Mouse (Mus musculus): ENCODE measurements around the gene Zbtb3. TPM values are rescaled to one million over a fixed set of nuclear protein-coding genes. Genes with fewer than 3 reads are reported as not detected.
"Not testable (repeated sequence)": the region's sequence is repeated elsewhere in the genome, so short reads cannot be mapped to it uniquely, and the experiment has no call there.

Zbtb3 gene
- total RNA-seq, 2 experiments from 2014 or later = 0.82 to 1.1 TPM

- no peak for DNase-seq
- TF ChIP-seq CTCF (IDR thresholded peaks at IDR 0.05) = no peak
- H3K4me3 ChIP-seq = no peak overlapping the region
- intact Hi-C loops (cut with DNase I) = no loop called here
- no peak overlapping the region for H3K27ac ChIP-seq
Measured at GRCm38 (mm10) chr19:8815812-8816211, 13.5 kb downstream of the Zbtb3 start.

GRCm38 (mm10) chr19:8817001-8817400, 14.6 kb downstream of the Zbtb3 start:
- TF ChIP-seq CTCF (IDR thresholded peaks at IDR 0.05) = no peak
- intact Hi-C loops (cut with DNase I) = no loop called here
- DNase-seq = no peak
- Histone ChIP-seq H3K4me3 (no peak overlapping the region), H3K27ac (no peak overlapping the region)

- no peak for DNase-seq
- TF ChIP-seq CTCF (IDR thresholded peaks at IDR 0.05) = no peak
- Histone ChIP-seq H3K4me3 (peak overlapping the region; percentile 86), H3K27ac (peak overlapping the region; percentile 100)
- intact Hi-C loops (cut with DNase I) = loop anchor here (2.0 kb wide), 2 partner anchors 16 to 96 kb away; partner anchors contain the start of genes Slc3a2 and Zbtb3
Measured at GRCm38 (mm10) chr19:8818301-8818798, 16.0 kb downstream of the Zbtb3 start.

- no peak for TF ChIP-seq CTCF (IDR thresholded peaks at IDR 0.05)
- H3K4me3 ChIP-seq = peak within 1 kb of the TSS; percentile 86
- intact Hi-C loops (cut with DNase I) = loop anchor here (2.0 kb wide), 2 partner anchors 16 to 96 kb away; partner anchors contain the start of genes Slc3a2 and Zbtb3
- DNase-seq = peak; percentile 97
- peak within 1 kb of the TSS; percentile 100 for H3K27ac ChIP-seq
Measured at GRCm38 (mm10) chr19:8818801-8819595, 16.6 kb downstream of the Zbtb3 start, which contains the start of gene Ttc9c. TSS of gene Ttc9c (minus strand) at chr19:8819333.

- TF ChIP-seq CTCF (IDR thresholded peaks at IDR 0.05) = no peak
- Histone ChIP-seq H3K27ac (peak within 1 kb of the TSS; percentile 100), H3K4me3 (peak within 1 kb of the TSS; percentile 86)
- intact Hi-C loops (cut with DNase I) = loop anchor here (2.0 kb wide), 2 partner anchors 17 to 97 kb away; partner anchors contain the start of genes Slc3a2 and Zbtb3
- DNase-seq = peak; percentile 99
Measured at GRCm38 (mm10) chr19:8819596-8820423, 17.5 kb downstream of the Zbtb3 start, which contains the start of gene Hnrnpul2. TSS of gene Hnrnpul2 (plus strand) at chr19:8820010.

- Histone ChIP-seq H3K27ac (peak overlapping the region; percentile 100), H3K4me3 (peak overlapping the region; percentile 86)
- TF ChIP-seq CTCF (IDR thresholded peaks at IDR 0.05) = no peak
- DNase-seq = no peak
- intact Hi-C loops (cut with DNase I) = no loop called here
Measured at GRCm38 (mm10) chr19:8820424-8820956, 18.1 kb downstream of the Zbtb3 start.

- intact Hi-C loops (cut with DNase I) = no loop called here
Measured at GRCm38 (mm10) chr19:8821146-8821545, 18.8 kb downstream of the Zbtb3 start.

GRCm38 (mm10) chr19:8822696-8823095, 20.3 kb downstream of the Zbtb3 start:
- TF ChIP-seq CTCF (IDR thresholded peaks at IDR 0.05) = no peak
- H3K4me3 ChIP-seq = peak overlapping the region; percentile 86
- no peak for DNase-seq
- no peak overlapping the region for H3K27ac ChIP-seq
- intact Hi-C loops (cut with DNase I) = no loop called here

More at GRCm38 (mm10) chr19:8821146-8821545, 18.8 kb downstream of the Zbtb3 start:
- peak overlapping the region; percentile 100 for H3K27ac ChIP-seq
- peak overlapping the region; percentile 86 for H3K4me3 ChIP-seq
- no peak for TF ChIP-seq CTCF (IDR thresholded peaks at IDR 0.05)
- DNase-seq = no peak

- intact Hi-C loops (cut with DNase I) = no loop called here
- no peak within 1 kb of the TSS for H3K27ac ChIP-seq
- no peak for DNase-seq
- no peak for TF ChIP-seq CTCF (IDR thresholded peaks at IDR 0.05)
- no peak within 1 kb of the TSS for H3K4me3 ChIP-seq
Measured at GRCm38 (mm10) chr19:8829660-8830059, 27.3 kb downstream of the Zbtb3 start, which contains the start of gene AC129217.1. TSS of gene AC129217.1 (plus strand) at chr19:8829773.

- Histone ChIP-seq H3K27ac (no peak overlapping the region), H3K4me3 (no peak overlapping the region)
- DNase-seq = no peak
- intact Hi-C loops (cut with DNase I) = no loop called here
- no peak for TF ChIP-seq CTCF (IDR thresholded peaks at IDR 0.05)
Measured at GRCm38 (mm10) chr19:8830664-8831063, 28.3 kb downstream of the Zbtb3 start.

- intact Hi-C loops (cut with DNase I) = no loop called here
- no peak for DNase-seq
- no peak for TF ChIP-seq CTCF (IDR thresholded peaks at IDR 0.05)
- no peak overlapping the region for H3K4me3 ChIP-seq
- H3K27ac ChIP-seq = no peak overlapping the region
Measured at GRCm38 (mm10) chr19:8831262-8831661, 28.9 kb downstream of the Zbtb3 start.

- H3K27ac ChIP-seq = no peak overlapping the region
- intact Hi-C loops (cut with DNase I) = no loop called here
Measured at GRCm38 (mm10) chr19:8832971-8833370, 30.6 kb downstream of the Zbtb3 start.

GRCm38 (mm10) chr19:8836327-8836726, 34.0 kb downstream of the Zbtb3 start:
- peak overlapping the region; percentile 94; the same call in 1 of the 2 replicates for H3K27ac ChIP-seq
- intact Hi-C loops (cut with DNase I) = not testable (repeated sequence)

More at GRCm38 (mm10) chr19:8832971-8833370, 30.6 kb downstream of the Zbtb3 start:
- no peak overlapping the region for H3K4me3 ChIP-seq
- no peak for DNase-seq
- no peak for TF ChIP-seq CTCF (IDR thresholded peaks at IDR 0.05)

More at GRCm38 (mm10) chr19:8836327-8836726, 34.0 kb downstream of the Zbtb3 start:
- H3K4me3 ChIP-seq, DNase-seq: not testable (repeated sequence)
